Mouse (Mus musculus) layer of hippocampus, adult 11-12 months (tissue): ENCODE results near the gene Hivep3.

Experiments used
- DNase-seq: peaks from one replicate; pipeline ENCODE4 v3.0.0; 2022; ENCODE audit warnings: low spot score

The Hivep3 gene

GRCm38 (mm10) chr4:120104599-120104998 lies 371.0 kb downstream of the Hivep3 start:
- DNase-seq, result peak; percentile 73

- no peak for DNase-seq
These were observed 372.8 kb downstream of the Hivep3 start for GRCm38 (mm10) chr4:120106362-120106761.

GRCm38 (mm10) chr4:120107787-120108186 lies 374.2 kb downstream of the Hivep3 start:
- no peak for DNase-seq

GRCm38 (mm10) chr4:120115516-120115915 lies 381.9 kb downstream of the Hivep3 start:
- no peak for DNase-seq

GRCm38 (mm10) chr4:120116312-120116711 lies 382.7 kb downstream of the Hivep3 start:
- DNase-seq, result no peak

- DNase-seq, result peak; percentile 63
These were observed 386.7 kb downstream of the Hivep3 start for GRCm38 (mm10) chr4:120120276-120120675.

- DNase-seq, result no peak
These were observed 391.1 kb downstream of the Hivep3 start for GRCm38 (mm10) chr4:120124656-120125055.

GRCm38 (mm10) chr4:120126047-120126446 lies 392.5 kb downstream of the Hivep3 start:
- DNase-seq, result no peak

GRCm38 (mm10) chr4:120127333-120127732 lies 393.7 kb downstream of the Hivep3 start:
- DNase-seq, result no peak

- DNase-seq, result no peak
These were observed 394.4 kb downstream of the Hivep3 start for GRCm38 (mm10) chr4:120128033-120128432.

GRCm38 (mm10) chr4:120129233-120129885 lies 395.8 kb downstream of the Hivep3 start:
- DNase-seq, result peak; percentile 65

- DNase-seq, result no peak
These were observed 397.3 kb downstream of the Hivep3 start for GRCm38 (mm10) chr4:120130926-120131325.

GRCm38 (mm10) chr4:120131441-120132220 lies 398.0 kb downstream of the Hivep3 start:
- DNase-seq, result no peak

GRCm38 (mm10) chr4:120134223-120134622 lies 400.6 kb downstream of the Hivep3 start:
- DNase-seq, result no peak

GRCm38 (mm10) chr4:120141810-120142209 lies 408.2 kb downstream of the Hivep3 start:
- no peak for DNase-seq

- DNase-seq, result no peak
These were observed 409.3 kb downstream of the Hivep3 start for GRCm38 (mm10) chr4:120142905-120143304.

- no peak for DNase-seq
These were observed 410.8 kb downstream of the Hivep3 start for GRCm38 (mm10) chr4:120144343-120144742.

- no peak for DNase-seq
These were observed 412.3 kb downstream of the Hivep3 start for GRCm38 (mm10) chr4:120145931-120146330.

GRCm38 (mm10) chr4:120148291-120149141 lies 414.9 kb downstream of the Hivep3 start:
- DNase-seq, result peak; percentile 69

- DNase-seq, result no peak
These were observed 415.5 kb downstream of the Hivep3 start for GRCm38 (mm10) chr4:120149142-120149524.

- no peak for DNase-seq
These were observed 416.8 kb downstream of the Hivep3 start for GRCm38 (mm10) chr4:120150345-120150920.

GRCm38 (mm10) chr4:120151906-120152305 lies 418.3 kb downstream of the Hivep3 start:
- DNase-seq, result no peak
